Mouse (Mus musculus) lung, embryonic 16.5 days (tissue): ENCODE measurements around the gene Klhl40. TPM values are rescaled to one million over a fixed set of nuclear protein-coding genes. Genes with fewer than 3 reads are reported as not detected.

Source experiments
- ATAC-seq: fragments of 200-750 bp; cut with Nextera tagmentation; 2 replicates; pipeline ENCODE4 v1.8.0; 2017; ENCODE audit warnings: low read depth, mild to moderate bottlenecking, moderate library complexity
- H3K27ac ChIP-seq: fragments of 300-500 bp; sonication (generic); 2 replicates; pipeline ENCODE4 v1.5.1; 2014; ENCODE audit warnings: mild to moderate bottlenecking, control low read depth, low read length
- H3K27me3 ChIP-seq: fragments of 300-500 bp; sonication (generic); 2 replicates; pipeline ENCODE4 v1.6.1; 2014; ENCODE audit warnings: low read depth, low read length, mixed read lengths; ENCODE audit not compliant: control insufficient read depth, insufficient read depth
- H3K36me3 ChIP-seq: fragments of 300-500 bp; sonication (generic); 2 replicates; pipeline ENCODE4 v1.6.1; 2014; ENCODE audit warnings: low read length; ENCODE audit not compliant: control insufficient read depth, insufficient read depth
- H3K4me1 ChIP-seq: fragments of 300-500 bp; sonication (generic); replicated peaks from 2 replicates; pipeline ENCODE4 v1.6.1; 2014; ENCODE audit warnings: low read length, mixed read lengths; ENCODE audit not compliant: control insufficient read depth, insufficient read depth
- H3K4me2 ChIP-seq: fragments of 300-500 bp; sonication (generic); 2 replicates; pipeline ENCODE4 v1.6.1; 2014; ENCODE audit warnings: low read depth, low read length, control low read depth
- H3K4me3 ChIP-seq: fragments of 300-500 bp; sonication (generic); 2 replicates; pipeline ENCODE4 v1.5.1; 2014; ENCODE audit warnings: mild to moderate bottlenecking, low read length, control low read depth
- H3K9ac ChIP-seq: fragments of 300-500 bp; sonication (generic); 2 replicates; pipeline ENCODE4 v1.6.1; 2014; ENCODE audit warnings: low read length, control low read depth
- H3K9me3 ChIP-seq: fragments of 300-500 bp; sonication (generic); 2 replicates; pipeline ENCODE4 v1.6.1; 2016; ENCODE audit warnings: low read length; ENCODE audit not compliant: control insufficient read depth
- whole genome bisulfite sequencing: fragments of 180-500 bp; shearing (Covaris S2); extraction: QIAGEN DNeasy Blood & Tissue Kit; methylation state at CpG from one replicate; pipeline ENCODE4 v1.1.7; 2014; 5-methylcytosine and 5-hydroxymethylcytosine counted together
- polyA plus RNA-seq: library from polyadenylated mRNA; unstranded; fragments of >200 nt; fragmentation: Nextera tagmentation; extraction: Ambion mirVana; gene quantifications from 2 replicates; pipeline ENCODE4 v1.2.1, GENCODE M21; 2015

The Klhl40 gene
- polyA plus RNA-seq, 1 experiment from 2014 or later = 0.57 TPM

- H3K9ac ChIP-seq = no peak overlapping the region
- peaks cover 5% of the 10 kb centered on the region for H3K4me1 ChIP-seq
- no peak overlapping the region for H3K4me3 ChIP-seq
- H3K9me3 ChIP-seq = no peaks in the 10 kb centered on the region
- ATAC-seq = 0 out of 2 replicates have a peak, but pooled peaks have one; percentile 15
- no peaks in the 10 kb centered on the region for H3K27me3 ChIP-seq
- H3K4me2 ChIP-seq = no peak overlapping the region
- H3K27ac ChIP-seq = no peak overlapping the region
- WGBS = 48% methylated on average over 9 of the region's 9 CpGs
- H3K36me3 ChIP-seq = no peaks in the 10 kb centered on the region
These were observed 41.8 kb downstream of the Klhl40 start for GRCm38 (mm10) chr9:121819073-121819770.

DNA sequence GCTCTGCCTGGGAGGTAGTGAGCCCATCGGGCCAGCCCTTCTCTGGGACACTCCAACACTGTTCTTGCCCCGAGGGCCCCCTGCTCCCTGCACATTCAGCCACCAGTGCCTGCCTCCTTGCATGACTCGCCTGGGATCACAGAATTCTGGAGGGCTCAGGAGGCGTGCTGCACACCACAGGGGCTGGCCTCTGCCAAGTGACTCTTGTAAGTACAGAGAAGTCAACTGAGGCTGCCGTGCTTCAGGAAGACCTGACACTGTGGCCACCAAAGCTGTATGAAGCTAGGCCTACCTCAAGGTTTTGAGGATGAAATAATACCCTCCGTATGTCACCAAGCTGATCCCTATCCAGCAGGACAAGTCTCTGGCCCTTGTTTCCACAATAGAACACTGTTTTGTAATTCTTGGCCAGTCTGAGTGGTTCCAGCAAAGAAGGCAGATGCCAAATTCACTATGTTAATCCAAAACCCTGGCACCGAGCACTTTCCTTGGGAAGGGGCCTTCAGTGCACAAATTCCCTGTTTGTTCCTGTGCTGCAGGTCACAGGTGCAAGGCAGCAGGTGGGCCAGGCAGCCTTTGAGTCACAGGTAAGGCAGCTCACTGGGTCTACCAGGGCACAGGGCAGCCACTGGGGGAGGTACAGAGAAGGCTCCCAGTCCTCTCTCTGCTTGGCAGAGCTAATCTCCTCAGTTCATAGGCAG lies 42.5 kb downstream of the Klhl40 start:
- Histone ChIP-seq H3K4me3 (no peak overlapping the region), H3K27ac (no peak overlapping the region), H3K4me2 (no peak overlapping the region), H3K4me1 (peaks cover 5% of the 10 kb centered on the region), H3K9ac (no peak overlapping the region), H3K27me3 (no peaks in the 10 kb centered on the region), H3K36me3 (no peaks in the 10 kb centered on the region), H3K9me3 (no peaks in the 10 kb centered on the region)
- no peak for ATAC-seq
- 36% methylated on average over 7 of the region's 7 CpGs for WGBS

DNA sequence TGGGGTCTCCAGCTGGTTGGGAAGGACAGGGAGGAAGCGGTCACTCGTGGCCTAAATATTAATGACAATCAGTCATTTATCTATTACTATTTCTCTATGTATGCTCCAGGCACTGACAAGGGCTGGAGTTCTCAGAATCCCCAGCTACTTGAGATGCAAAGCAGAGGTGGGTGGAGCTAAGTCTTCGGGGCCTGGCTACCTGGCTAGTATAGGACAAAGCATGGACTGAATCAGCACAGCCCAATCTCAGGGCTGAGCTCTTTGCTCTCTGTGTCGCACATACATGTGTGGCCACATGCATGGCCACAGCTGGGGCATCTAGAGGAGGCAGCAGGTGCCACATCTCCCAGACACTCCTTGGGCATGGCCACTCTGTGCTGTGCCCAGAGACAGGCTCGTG lies 43.4 kb downstream of the Klhl40 start:
- no peak for ATAC-seq
- Histone ChIP-seq H3K9ac (no peak overlapping the region), H3K9me3 (no peaks in the 10 kb centered on the region), H3K4me1 (peaks cover 5% of the 10 kb centered on the region), H3K27me3 (no peaks in the 10 kb centered on the region), H3K4me2 (no peak overlapping the region), H3K36me3 (no peaks in the 10 kb centered on the region), H3K4me3 (no peak overlapping the region), H3K27ac (no peak overlapping the region)
- WGBS = 70% methylated on average over 5 of the region's 5 CpGs

DNA sequence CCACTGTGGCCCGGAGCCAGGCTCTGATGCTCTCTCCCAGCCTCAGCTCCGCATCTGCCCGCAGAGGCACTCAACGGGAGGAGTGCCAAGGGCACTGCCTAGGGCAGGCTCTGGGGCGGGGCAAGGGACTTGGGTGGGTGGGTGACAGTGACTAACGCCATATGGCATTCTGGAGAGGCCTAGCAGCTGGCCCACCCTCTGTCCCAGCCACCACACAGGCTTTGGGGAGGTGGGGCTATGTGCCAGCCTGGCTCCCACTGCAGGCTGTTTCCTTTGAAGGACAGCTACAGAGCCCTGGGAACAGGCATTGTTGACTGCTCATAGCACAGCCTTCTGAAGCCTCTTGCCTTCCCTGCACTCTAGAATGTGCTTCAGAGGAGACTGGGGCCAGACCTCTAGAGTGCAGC lies 45.2 kb downstream of the Klhl40 start:
- no peak overlapping the region for H3K4me3 ChIP-seq
- no peak overlapping the region for H3K27ac ChIP-seq
- no peak overlapping the region for H3K9ac ChIP-seq
- no peak overlapping the region for H3K4me2 ChIP-seq
- ATAC-seq = peak; percentile 77
- H3K4me1 ChIP-seq = peaks cover 5% of the 10 kb centered on the region
- H3K36me3 ChIP-seq = no peaks in the 10 kb centered on the region
- 52% methylated on average over 6 of the region's 6 CpGs for WGBS
- H3K27me3 ChIP-seq = no peaks in the 10 kb centered on the region
- H3K9me3 ChIP-seq = no peaks in the 10 kb centered on the region

DNA sequence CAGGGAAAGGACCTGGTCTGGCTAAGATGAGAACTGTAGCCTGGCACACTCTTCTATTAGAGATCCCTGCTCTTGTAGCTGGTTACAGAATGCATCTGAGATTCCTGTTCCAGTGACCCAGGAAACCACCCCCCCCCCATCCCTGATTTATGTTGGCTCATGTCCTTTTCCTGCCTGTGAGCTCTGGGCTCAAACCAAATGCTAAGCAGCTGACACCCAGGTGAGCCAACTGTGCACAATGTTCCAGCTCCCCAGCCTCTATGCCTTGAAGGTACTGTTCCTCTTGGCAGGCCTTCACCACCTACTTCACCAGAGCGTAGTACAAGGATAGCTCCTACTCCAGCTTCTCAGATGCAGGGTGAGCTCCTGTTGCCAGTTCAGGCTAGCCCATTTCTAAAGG lies 45.6 kb downstream of the Klhl40 start:
- Histone ChIP-seq H3K36me3 (no peaks in the 10 kb centered on the region), H3K9ac (no peak overlapping the region), H3K27me3 (no peaks in the 10 kb centered on the region), H3K9me3 (no peaks in the 10 kb centered on the region), H3K4me2 (no peak overlapping the region), H3K4me1 (peaks cover 5% of the 10 kb centered on the region), H3K27ac (no peak overlapping the region), H3K4me3 (no peak overlapping the region)
- WGBS = 91% methylated on average over 1 of the region's 1 CpGs
- ATAC-seq = no peak

DNA sequence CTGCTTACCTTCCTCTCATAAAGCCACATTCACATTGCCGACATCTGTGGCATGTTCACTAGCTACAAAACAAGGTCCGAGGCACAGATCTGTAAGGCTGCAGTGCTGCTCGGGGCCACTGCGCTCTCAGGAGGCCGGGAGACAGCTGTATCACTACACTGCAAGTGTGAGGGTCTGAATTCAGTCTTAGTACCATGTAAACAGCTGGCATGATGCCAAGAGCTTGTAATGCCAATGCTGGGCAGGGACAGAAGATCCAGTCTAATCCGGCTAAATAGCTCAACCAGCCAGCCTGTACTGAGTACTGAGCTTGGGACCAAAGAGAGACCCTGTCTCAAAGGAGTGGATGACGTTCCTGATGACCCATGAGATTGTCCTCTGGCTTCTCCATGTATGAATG lies 46.6 kb downstream of the Klhl40 start:
- Histone ChIP-seq H3K36me3 (no peaks in the 10 kb centered on the region), H3K27me3 (no peaks in the 10 kb centered on the region), H3K4me2 (no peak overlapping the region), H3K27ac (no peak overlapping the region), H3K4me3 (no peak overlapping the region), H3K4me1 (peaks cover 5% of the 10 kb centered on the region), H3K9ac (no peak overlapping the region), H3K9me3 (no peaks in the 10 kb centered on the region)
- ATAC-seq = no peak
- 82% methylated on average over 7 of the region's 7 CpGs for WGBS

- Histone ChIP-seq H3K27ac (no peak overlapping the region), H3K4me2 (no peak overlapping the region), H3K9me3 (no peaks in the 10 kb centered on the region), H3K4me1 (peaks cover 3% of the 10 kb centered on the region), H3K4me3 (no peak overlapping the region), H3K9ac (no peak overlapping the region), H3K36me3 (no peaks in the 10 kb centered on the region), H3K27me3 (no peaks in the 10 kb centered on the region)
- 90% methylated on average over 3 of the region's 3 CpGs for WGBS
- ATAC-seq = no peak
These were observed 48.9 kb downstream of the Klhl40 start for GRCm38 (mm10) chr9:121826356-121826755.

GRCm38 (mm10) chr9:121828314-121828713 lies 50.9 kb downstream of the Klhl40 start:
- no peak for ATAC-seq
- no peaks in the 10 kb centered on the region for H3K36me3 ChIP-seq
- no peak overlapping the region for H3K27ac ChIP-seq
- no peak overlapping the region for H3K4me3 ChIP-seq
- no peak overlapping the region for H3K9ac ChIP-seq
- WGBS = 38% methylated on average over 6 of the region's 6 CpGs
- H3K4me2 ChIP-seq = no peak overlapping the region
- H3K9me3 ChIP-seq = no peaks in the 10 kb centered on the region
- no peaks in the 10 kb centered on the region for H3K27me3 ChIP-seq
- H3K4me1 ChIP-seq = no peaks in the 10 kb centered on the region

GRCm38 (mm10) chr9:121829270-121829992 lies 52.0 kb downstream of the Klhl40 start:
- H3K27me3 ChIP-seq = no peaks in the 10 kb centered on the region
- H3K4me1 ChIP-seq = no peaks in the 10 kb centered on the region
- H3K4me2 ChIP-seq = no peak overlapping the region
- H3K27ac ChIP-seq = no peak overlapping the region
- H3K36me3 ChIP-seq = no peaks in the 10 kb centered on the region
- ATAC-seq = no peak
- WGBS = 49% methylated on average over 7 of the region's 7 CpGs
- H3K9ac ChIP-seq = no peak overlapping the region
- no peak overlapping the region for H3K4me3 ChIP-seq
- no peaks in the 10 kb centered on the region for H3K9me3 ChIP-seq
